Mouse (Mus musculus) hindbrain, embryonic 15.5 days (tissue): Measurements from ENCODE around the gene Hyou1. TPM values are rescaled to one million over a fixed set of nuclear protein-coding genes. Genes with fewer than 3 reads are reported as not detected.
A peak's percentile ranks its signal among the peaks of the same experiment; 100 is the strongest.
"Not testable (repeated sequence)": the region's sequence is repeated elsewhere in the genome, so short reads cannot be mapped to it uniquely, and the experiment has no call there.

Experiments used
- ATAC-seq: fragments of 200-750 bp; cut with Nextera tagmentation; 2 replicates; pipeline ENCODE4 v1.8.0; 2017; ENCODE audit warnings: low read depth, moderate number of reproducible peaks, moderate TSS enrichment; ENCODE audit not compliant: low FRiP score
- H3K27ac ChIP-seq: fragments of 300-500 bp; sonication (generic); replicated peaks from 2 replicates; pipeline ENCODE4 v1.5.1; 2015; ENCODE audit warnings: mild to moderate bottlenecking, inconsistent platforms
- H3K27me3 ChIP-seq: fragments of 300-500 bp; sonication (generic); 2 replicates; pipeline ENCODE4 v1.6.1; 2015; ENCODE audit warnings: control low read depth, inconsistent platforms
- H3K36me3 ChIP-seq: fragments of 300-500 bp; sonication (generic); 2 replicates; pipeline ENCODE4 v1.6.1; 2015; ENCODE audit warnings: control low read depth, inconsistent platforms
- H3K4me1 ChIP-seq: fragments of 300-500 bp; sonication (generic); replicated peaks from 2 replicates; pipeline ENCODE4 v1.6.1; 2015; ENCODE audit warnings: control low read depth, inconsistent platforms
- H3K4me2 ChIP-seq: fragments of 300-500 bp; sonication (generic); 2 replicates; pipeline ENCODE4 v1.6.1; 2015; ENCODE audit warnings: moderate library complexity, mild to moderate bottlenecking, inconsistent platforms
- H3K4me3 ChIP-seq: fragments of 300-500 bp; sonication (generic); 2 replicates; pipeline ENCODE4 v1.5.1; 2015; ENCODE audit warnings: mild to moderate bottlenecking, inconsistent platforms
- H3K9ac ChIP-seq: fragments of 300-500 bp; sonication (generic); 2 replicates; pipeline ENCODE4 v1.6.1; 2015; ENCODE audit warnings: inconsistent platforms
- H3K9me3 ChIP-seq: fragments of 300-500 bp; sonication (generic); 2 replicates; pipeline ENCODE4 v1.6.1; 2016; ENCODE audit warnings: control low read depth, inconsistent platforms
- WGBS: fragments of 180-500 bp; shearing (Covaris S2); methylation state at CpG from one replicate; pipeline ENCODE4 v1.1.7; 2015; 5-methylcytosine and 5-hydroxymethylcytosine counted together
- polyA plus RNA-seq: library from polyadenylated mRNA; unstranded; fragments of >200 nt; fragmentation: Nextera tagmentation; extraction: Ambion mirVana; gene quantifications from 2 replicates; pipeline ENCODE4 v1.2.1, GENCODE M21; 2015

Gene Hyou1
- polyA plus RNA-seq, 1 experiment from 2014 or later: 27.6 TPM

DNA sequence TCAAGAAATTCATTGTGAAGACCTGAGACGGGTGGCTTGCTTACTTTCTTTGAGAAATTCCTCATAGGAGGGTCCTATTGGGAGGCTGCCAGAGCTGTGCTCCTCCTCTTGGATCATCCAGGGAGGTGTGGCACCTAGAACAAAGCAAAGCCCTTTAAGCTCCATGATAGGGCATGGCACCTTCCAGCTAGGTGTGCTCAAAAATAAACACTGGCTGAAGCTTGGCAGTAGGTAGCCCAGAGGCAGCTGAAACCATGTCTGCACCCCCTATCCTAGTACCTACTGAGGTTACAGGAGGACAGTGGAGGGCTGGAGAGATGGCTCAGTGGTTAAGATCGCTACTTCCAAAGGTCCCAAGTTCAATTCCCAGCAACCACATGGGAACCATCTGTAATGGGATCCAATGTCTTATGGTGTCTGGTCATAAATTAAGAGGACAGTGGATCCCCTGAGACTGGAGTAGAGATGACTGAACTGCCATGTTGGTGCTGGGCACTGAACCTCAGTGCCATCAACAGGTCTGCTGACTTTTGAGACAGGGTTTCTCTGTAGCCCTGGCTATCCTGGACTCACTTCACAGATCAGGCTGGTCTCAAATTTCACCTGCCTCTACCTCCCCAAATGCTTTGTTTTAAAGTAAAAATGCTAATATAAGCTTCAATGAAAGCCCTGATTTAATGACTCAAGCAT is 31.5 kb downstream of the Hyou1 start:
- 81% methylated on average over 2 of the region's 2 CpGs for WGBS
- Histone ChIP-seq H3K9ac (no peak overlapping the region), H3K27me3 (no peaks in the 10 kb centered on the region), H3K4me1 (peaks cover 20% of the 10 kb centered on the region), H3K9me3 (no peaks in the 10 kb centered on the region), H3K4me3 (no peak overlapping the region), H3K36me3 (peaks cover 60% of the 10 kb centered on the region), H3K4me2 (no peak overlapping the region), H3K27ac (no peak overlapping the region)
- ATAC-seq: no peak

DNA sequence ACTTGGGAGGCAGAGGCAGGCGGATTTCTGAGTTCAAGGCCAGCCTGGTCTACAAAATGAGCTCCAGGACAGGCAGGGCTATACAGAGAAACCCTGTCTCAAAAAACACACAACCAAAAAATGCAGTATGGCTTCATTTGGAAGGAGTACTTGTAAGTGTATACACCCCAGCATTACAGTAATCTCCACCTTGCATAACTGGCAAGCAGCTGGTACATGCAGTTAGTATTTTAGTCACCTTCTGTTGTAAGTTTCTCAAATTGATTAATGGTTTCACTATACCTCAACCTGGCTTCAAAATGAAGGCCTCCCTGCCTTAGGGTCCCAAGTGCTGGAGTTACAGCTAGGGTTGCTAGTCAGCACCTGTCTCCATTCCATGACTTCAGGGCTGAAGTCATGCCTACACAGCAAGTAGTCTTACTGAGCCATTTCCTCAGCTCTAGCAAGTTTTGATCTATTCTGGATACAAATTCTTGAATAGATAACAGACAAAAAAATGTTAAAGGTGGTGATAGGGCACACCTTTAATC is 32.4 kb downstream of the Hyou1 start:
- 83% methylated on average over 1 of the region's 1 CpGs for WGBS
- Histone ChIP-seq H3K27me3 (no peaks in the 10 kb centered on the region), H3K36me3 (peaks cover 60% of the 10 kb centered on the region), H3K9ac (no peak overlapping the region), H3K4me3 (no peak overlapping the region), H3K4me2 (no peak overlapping the region), H3K9me3 (no peaks in the 10 kb centered on the region), H3K4me1 (peaks cover 20% of the 10 kb centered on the region), H3K27ac (no peak overlapping the region)
- ATAC-seq: no peak

DNA sequence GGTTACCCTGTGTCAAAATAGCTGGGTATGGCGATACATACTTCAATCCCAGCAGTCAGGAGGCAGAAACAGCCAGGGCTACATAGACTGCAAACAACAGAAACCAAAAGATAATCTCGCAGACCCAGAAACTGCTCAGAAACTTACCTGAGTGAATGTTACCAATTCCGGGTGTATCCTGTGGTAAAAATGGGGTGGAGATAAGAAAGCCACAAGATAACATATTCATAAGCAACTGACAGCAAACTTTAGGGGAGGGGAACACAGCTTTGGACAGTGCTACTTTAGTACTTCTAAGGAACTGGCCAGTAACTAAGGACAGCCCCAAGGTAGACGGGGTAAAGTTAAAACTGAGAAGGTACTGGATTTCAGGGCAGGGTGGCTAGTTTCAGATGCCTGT is 33.0 kb downstream of the Hyou1 start:
- no peak for ATAC-seq

DNA sequence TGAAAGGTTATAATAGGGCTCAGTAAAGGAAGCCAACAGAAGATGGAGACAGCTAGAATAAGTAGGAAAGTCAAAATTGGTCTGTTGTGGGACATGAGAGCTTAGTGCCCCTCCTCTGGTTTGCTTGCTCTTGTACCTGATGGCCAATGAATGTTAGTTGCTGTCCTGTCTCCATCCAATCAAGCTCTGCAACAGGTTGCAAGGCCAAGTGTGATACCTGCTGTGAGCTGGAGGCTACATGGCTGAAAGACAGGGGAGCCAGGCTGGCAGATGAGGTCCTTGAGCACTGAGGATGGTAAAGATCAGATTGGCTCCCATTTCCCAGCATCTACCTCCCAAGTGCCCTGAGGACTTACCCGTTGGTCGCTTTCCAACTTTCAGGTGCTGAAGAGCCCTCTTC is 33.5 kb downstream of the Hyou1 start:
- no peak overlapping the region for H3K4me2 ChIP-seq
- no peak overlapping the region for H3K27ac ChIP-seq
- no peak overlapping the region for H3K9ac ChIP-seq
- H3K27me3 ChIP-seq: no peaks in the 10 kb centered on the region
- ATAC-seq: no peak
- peaks cover 60% of the 10 kb centered on the region for H3K36me3 ChIP-seq
- peaks cover 27% of the 10 kb centered on the region for H3K4me1 ChIP-seq
- 92% methylated on average over 2 of the region's 2 CpGs for WGBS
- no peak overlapping the region for H3K4me3 ChIP-seq
- H3K9me3 ChIP-seq: no peaks in the 10 kb centered on the region

More for the DNA sequence above, 33.0 kb downstream of the Hyou1 start:
- WGBS: 89% methylated on average over 4 of the region's 4 CpGs
- Histone ChIP-seq H3K4me3 (no peak overlapping the region), H3K9me3 (no peaks in the 10 kb centered on the region), H3K9ac (no peak overlapping the region), H3K27ac (no peak overlapping the region), H3K27me3 (no peaks in the 10 kb centered on the region), H3K4me1 (peaks cover 25% of the 10 kb centered on the region), H3K4me2 (no peak overlapping the region), H3K36me3 (peaks cover 60% of the 10 kb centered on the region)

DNA sequence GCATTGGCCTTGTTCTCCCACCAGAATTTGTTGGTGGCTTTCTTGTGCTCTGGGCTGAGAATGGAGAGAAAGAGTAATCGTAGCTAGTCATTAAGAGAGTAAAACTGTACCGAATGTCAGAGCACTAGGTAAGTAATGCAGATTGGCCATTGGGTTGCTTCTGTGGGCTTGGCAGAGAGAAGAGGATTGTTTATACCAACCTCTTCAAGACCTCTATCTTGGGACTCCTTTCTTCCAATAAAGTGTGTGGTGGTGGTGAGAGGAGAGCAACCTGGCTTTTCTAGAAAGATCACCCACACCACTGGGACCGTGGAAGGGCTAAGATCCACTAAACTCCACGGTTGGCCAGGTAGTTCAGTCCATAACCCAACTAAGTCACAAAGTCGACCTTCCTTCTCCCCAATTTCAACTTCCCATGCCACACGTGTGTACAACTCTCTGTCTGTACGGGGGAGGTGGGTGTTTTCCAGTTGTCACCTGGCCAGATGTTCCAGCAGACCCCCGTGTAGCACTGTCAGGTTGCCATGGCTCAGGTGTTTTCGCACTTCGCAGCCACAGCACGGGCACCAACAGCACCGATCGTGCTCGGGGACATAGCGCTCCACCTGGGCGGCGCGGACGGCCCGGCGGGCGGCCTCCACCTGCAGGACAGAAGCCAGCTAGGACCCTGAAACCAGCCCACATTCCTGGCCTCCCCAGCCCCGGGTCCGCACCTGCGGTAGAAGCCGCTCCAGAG is 38.0 kb downstream of the Hyou1 start:
- ATAC-seq: peak; percentile 74; the same call in 1 of the 2 replicates
- no peaks in the 10 kb centered on the region for H3K9me3 ChIP-seq
- peak overlapping the region; percentile 74 for H3K9ac ChIP-seq
- H3K4me2 ChIP-seq: peak overlapping the region; percentile 80
- H3K27me3 ChIP-seq: no peaks in the 10 kb centered on the region
- H3K27ac ChIP-seq: peak overlapping the region; percentile 79
- H3K4me1 ChIP-seq: peaks cover 17% of the 10 kb centered on the region
- peaks cover 23% of the 10 kb centered on the region for H3K36me3 ChIP-seq
- H3K4me3 ChIP-seq: peak overlapping the region; percentile 74
- WGBS: 8% methylated on average over 26 of the region's 26 CpGs

DNA sequence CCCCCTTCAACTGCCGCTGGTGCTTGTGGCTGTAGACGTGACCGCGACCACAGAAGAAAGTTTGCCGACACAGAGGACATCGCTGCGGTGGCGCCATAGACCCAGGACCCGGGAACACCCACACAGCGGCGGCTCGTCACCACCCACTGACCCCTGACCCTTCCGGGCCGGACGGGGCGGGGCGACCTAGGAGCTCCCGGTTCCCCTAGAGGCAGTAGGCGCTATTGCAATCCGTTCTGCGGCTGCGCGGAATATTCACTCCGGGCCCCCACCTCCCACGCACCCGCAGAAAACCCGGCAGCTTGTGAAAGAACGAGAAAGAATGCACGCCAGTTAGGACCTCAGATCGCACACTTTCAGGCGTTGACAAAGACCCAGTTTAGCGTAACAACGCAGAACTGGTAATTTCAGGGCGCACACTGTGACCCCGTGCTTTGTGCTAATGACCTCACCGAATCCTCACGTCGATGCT is 38.6 kb downstream of the Hyou1 start:
- peak overlapping the region; percentile 79 for H3K27ac ChIP-seq
- WGBS: under 1% methylated on average over 38 of the region's 38 CpGs
- H3K4me2 ChIP-seq: peak overlapping the region; percentile 80
- peaks cover 17% of the 10 kb centered on the region for H3K36me3 ChIP-seq
- H3K4me3 ChIP-seq: peak overlapping the region; percentile 74
- peak; percentile 93 for ATAC-seq
- no peaks in the 10 kb centered on the region for H3K27me3 ChIP-seq
- H3K4me1 ChIP-seq: peaks cover 17% of the 10 kb centered on the region
- H3K9me3 ChIP-seq: no peaks in the 10 kb centered on the region
- H3K9ac ChIP-seq: peak overlapping the region; percentile 74

DNA sequence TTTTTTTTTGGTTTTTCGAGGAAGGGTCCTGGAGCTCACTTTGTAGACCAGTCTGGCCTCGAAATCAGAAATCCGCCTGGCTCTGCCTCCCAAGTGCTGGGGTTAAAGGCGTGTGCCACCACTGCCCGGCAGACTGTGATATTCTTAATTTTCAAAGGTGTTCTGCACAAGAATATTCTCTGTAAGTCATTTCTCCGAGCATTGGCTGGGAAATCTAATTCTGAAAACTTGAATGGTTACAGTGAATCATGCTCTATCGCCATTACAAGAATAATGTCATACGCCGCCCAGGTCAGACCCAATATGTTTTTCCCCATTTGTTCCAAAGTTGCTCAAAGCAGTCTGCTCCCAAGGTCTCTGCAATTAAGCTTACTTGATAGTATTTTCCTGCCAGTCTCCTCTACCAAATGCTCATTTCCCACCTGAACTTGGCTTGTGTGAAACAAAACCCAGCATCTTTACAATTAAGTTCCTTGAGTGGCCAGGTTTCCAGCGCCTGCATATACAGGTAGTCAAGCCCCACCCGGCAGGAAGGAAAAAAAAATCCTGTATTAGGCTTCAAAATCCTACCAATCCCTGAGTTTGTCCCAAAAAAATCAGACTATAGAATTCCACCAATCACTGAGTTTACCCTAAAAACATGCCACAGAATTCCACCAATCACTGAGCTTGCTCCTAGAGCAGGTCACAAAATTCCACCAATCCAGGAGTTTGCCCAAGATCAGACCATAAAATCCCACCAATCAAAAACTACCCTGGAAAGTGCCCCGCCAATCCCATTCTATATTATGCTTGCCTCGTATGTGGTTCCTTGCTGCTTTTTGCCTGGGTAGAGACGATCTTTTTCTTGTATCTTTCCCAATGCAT is 39.5 kb downstream of the Hyou1 start, which contains the start of gene Ccdc84:
Ccdc84 (minus strand) TSS at position 51 of the 867 bp plus-strand sequence.
- ATAC-seq: no peak
- Histone ChIP-seq H3K4me1 (peaks cover 17% of the 10 kb centered on the region), H3K27me3 (no peaks in the 10 kb centered on the region), H3K9me3 (no peaks in the 10 kb centered on the region), H3K9ac (peak within 1 kb of the TSS; percentile 74), H3K4me3 (peak within 1 kb of the TSS; percentile 74), H3K36me3 (peaks cover 8% of the 10 kb centered on the region), H3K27ac (peak within 1 kb of the TSS; percentile 79), H3K4me2 (peak within 1 kb of the TSS; percentile 80)
- 77% methylated on average over 14 of the region's 14 CpGs for WGBS

DNA sequence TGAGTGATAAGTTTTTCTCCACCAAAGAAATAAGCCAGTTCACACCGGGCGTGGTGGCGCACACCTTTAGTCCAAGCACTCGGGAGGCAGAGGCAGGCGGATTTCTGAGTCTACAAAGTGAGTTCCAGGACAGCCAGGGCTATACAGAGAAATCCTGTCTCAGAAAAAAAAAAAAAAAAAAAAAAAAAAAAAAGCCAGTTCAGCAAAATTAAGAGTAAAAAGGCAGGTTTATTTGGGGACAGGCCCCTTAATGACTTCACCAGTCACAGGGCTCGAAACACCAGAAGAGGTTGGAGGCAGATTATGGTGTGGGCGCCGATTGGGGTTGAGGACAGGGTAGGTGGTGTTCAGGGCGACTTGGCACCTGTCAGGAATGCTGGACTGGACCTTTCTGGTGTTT is 40.4 kb downstream of the Hyou1 start:
- not testable (repeated sequence) for H3K9ac ChIP-seq, H3K27me3 ChIP-seq, H3K4me3 ChIP-seq, H3K4me2 ChIP-seq, ATAC-seq, H3K36me3 ChIP-seq, H3K27ac ChIP-seq, H3K9me3 ChIP-seq
- peaks cover 17% of the 10 kb centered on the region for H3K4me1 ChIP-seq
- 98% methylated on average over 9 of the region's 9 CpGs for WGBS

DNA sequence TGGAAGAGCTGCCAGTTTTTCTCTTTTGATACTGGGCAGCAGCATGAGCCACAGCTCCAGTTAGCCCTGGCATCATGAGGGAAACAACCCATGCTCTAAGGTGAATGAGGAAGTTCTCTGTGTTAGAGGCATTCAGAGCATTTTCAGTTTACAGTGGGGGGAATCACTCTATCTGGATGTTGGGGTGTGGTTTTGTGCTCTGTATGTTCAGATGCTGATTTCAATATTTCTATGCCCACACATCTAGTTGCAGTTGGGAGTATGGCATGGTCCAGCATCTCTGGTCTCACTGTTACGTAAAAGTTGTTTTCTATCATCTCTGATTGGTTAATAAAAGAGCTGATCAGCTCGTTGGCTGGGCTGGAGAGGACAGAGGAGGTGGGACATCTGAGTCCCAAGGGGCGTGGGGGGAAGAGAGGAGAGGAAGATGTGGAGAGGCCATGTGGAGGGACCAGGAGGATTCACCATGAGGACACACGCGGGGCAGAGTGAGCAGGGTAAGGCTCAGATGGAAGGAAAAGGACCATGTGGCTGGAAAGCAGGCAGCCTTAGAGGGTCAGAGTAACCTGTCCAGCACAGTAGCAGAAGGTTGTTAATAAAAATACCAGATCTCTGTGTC is 41.1 kb downstream of the Hyou1 start:
- Histone ChIP-seq H3K27me3 (no peaks in the 10 kb centered on the region), H3K27ac (no peak overlapping the region), H3K9ac (no peak overlapping the region), H3K9me3 (no peaks in the 10 kb centered on the region), H3K4me1 (peaks cover 17% of the 10 kb centered on the region), H3K4me3 (no peak overlapping the region), H3K36me3 (no peaks in the 10 kb centered on the region), H3K4me2 (no peak overlapping the region)
- 83% methylated on average over 5 of the region's 5 CpGs for WGBS
- no peak for ATAC-seq

DNA sequence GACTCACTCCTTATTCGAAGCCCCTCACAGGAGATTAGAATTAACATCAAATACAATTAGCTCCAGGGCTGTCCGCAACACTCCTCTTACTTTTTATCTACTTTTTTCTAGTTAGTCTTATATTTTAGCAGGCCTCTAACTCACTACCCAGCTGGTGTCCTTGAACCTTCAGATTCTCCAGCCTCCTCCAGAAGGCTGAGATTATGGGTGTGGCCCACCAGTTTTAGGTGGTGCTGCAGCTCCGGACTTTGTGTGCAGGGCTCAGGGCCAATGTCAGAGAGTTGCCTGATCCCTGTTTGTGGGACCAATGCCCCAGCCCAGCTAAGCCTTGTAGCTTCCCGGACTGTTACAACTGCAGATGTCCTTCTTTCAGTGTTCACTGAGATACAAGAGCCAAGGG is 44.3 kb downstream of the Hyou1 start:
- no peak for ATAC-seq
- Histone ChIP-seq H3K36me3 (no peaks in the 10 kb centered on the region), H3K9me3 (no peaks in the 10 kb centered on the region), H3K27me3 (no peaks in the 10 kb centered on the region), H3K9ac (no peak overlapping the region), H3K27ac (no peak overlapping the region), H3K4me1 (peaks cover under 1% of the 10 kb centered on the region; the same call in 1 of the 2 replicates), H3K4me2 (no peak overlapping the region), H3K4me3 (no peak overlapping the region)
- 89% methylated on average over 4 of the region's 4 CpGs for WGBS

DNA sequence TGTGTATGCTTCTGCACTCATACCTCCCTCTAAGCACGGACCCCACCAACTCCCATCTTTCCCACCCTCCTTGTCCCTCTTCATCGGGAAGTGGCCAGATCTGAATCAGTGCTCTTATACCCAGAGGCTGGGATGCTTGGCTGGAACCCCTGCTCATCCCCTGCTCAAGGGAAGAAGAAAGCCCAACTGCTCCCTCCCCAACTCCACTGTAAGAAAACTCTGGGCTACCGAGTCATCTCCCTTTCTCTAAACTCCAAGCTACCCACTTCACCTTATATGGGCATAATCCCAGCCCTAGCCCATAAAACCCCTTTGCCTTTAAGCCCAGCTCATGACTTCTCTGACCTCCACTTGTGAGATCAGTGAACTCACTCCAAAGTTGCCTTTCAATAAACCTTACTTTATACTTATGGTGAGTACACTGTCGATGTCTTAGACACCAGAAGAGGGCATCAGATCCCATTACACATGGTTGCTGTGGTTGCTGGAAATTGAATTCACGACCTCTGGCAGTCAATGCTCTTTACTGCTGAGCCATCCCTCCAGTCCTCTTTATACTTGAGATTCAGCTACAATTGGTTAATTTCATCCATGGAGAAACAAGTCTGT is 53.4 kb downstream of the Hyou1 start:
- no peaks in the 10 kb centered on the region for H3K27me3 ChIP-seq
- H3K27ac ChIP-seq: no peak overlapping the region
- no peak for ATAC-seq
- no peak overlapping the region for H3K9ac ChIP-seq
- no peaks in the 10 kb centered on the region for H3K4me1 ChIP-seq
- 58% methylated on average over 5 of the region's 5 CpGs for WGBS
- no peak overlapping the region for H3K4me3 ChIP-seq
- no peaks in the 10 kb centered on the region for H3K9me3 ChIP-seq
- no peaks in the 10 kb centered on the region for H3K36me3 ChIP-seq
- H3K4me2 ChIP-seq: no peak overlapping the region
